Mouse (Mus musculus) thymus, adult 2 months (tissue): ENCODE data around the gene Gse1. TPM values are rescaled to one million over a fixed set of nuclear protein-coding genes. Genes with fewer than 3 reads are reported as not detected.

ENCODE experiments used
- DNase-seq: peaks from one replicate; pipeline ENCODE4 v3.0.0; 2021
- H3K27ac ChIP-seq: fragments of 200-500 bp; 2 replicates; pipeline ENCODE4 v1.5.1; 2012; ENCODE audit warnings: low read length, control low read depth; ENCODE audit not compliant: control insufficient read depth, insufficient read depth
- H3K27me3 ChIP-seq: fragments of 200-500 bp; 2 replicates; pipeline ENCODE4 v1.6.1; 2012; ENCODE audit warnings: mild to moderate bottlenecking, low read length, moderate library complexity, mixed read lengths; ENCODE audit not compliant: control insufficient read depth, insufficient read depth
- H3K36me3 ChIP-seq: fragments of 200-500 bp; 2 replicates; pipeline ENCODE4 v1.6.1; 2012; ENCODE audit warnings: mild to moderate bottlenecking, low read length, moderate library complexity; ENCODE audit not compliant: control insufficient read depth, insufficient read depth
- H3K4me1 ChIP-seq: fragments of 200-500 bp; replicated peaks from 2 replicates; pipeline ENCODE4 v1.6.1; 2012; ENCODE audit warnings: low read length; ENCODE audit not compliant: control insufficient read depth, insufficient read depth
- H3K4me3 ChIP-seq: fragments of 200-500 bp; 2 replicates; pipeline ENCODE4 v1.5.1; 2012; ENCODE audit warnings: mild to moderate bottlenecking, low read length, control low read depth, moderate library complexity; ENCODE audit not compliant: control insufficient read depth, insufficient read depth
- CTCF ChIP-seq: fragments of 200-500 bp; IDR thresholded peaks from 2 replicates; pipeline ENCODE4 v1.5.1; 2012; ENCODE audit warnings: mild to moderate bottlenecking, control low read depth, low read length, moderate library complexity, borderline replicate concordance; ENCODE audit not compliant: control insufficient read depth, poor library complexity, insufficient read depth; ENCODE audit errors: extremely low read depth
- POLR2A ChIP-seq: fragments of 200-500 bp; IDR thresholded peaks from 2 replicates; pipeline ENCODE4 v1.6.1; 2012; ENCODE audit warnings: mild to moderate bottlenecking, low read length, control low read depth, moderate library complexity; ENCODE audit not compliant: control insufficient read depth, poor library complexity, insufficient read depth; ENCODE audit errors: extremely low read depth
- WGBS: fragments of 180-500 bp; shearing (Covaris S2); methylation state at CpG from one replicate; pipeline ENCODE4 v1.1.7; 2018; 5-methylcytosine and 5-hydroxymethylcytosine counted together
- polyA plus RNA-seq: library from polyadenylated mRNA; depleted of rRNA; stranded (reverse); fragments of >200 nt; gene quantifications from 2 replicates; pipeline ENCODE4 v1.2.3, GENCODE M21; 2012

Gse1 gene
- polyA plus RNA-seq, 1 experiment, result 202 TPM

DNA sequence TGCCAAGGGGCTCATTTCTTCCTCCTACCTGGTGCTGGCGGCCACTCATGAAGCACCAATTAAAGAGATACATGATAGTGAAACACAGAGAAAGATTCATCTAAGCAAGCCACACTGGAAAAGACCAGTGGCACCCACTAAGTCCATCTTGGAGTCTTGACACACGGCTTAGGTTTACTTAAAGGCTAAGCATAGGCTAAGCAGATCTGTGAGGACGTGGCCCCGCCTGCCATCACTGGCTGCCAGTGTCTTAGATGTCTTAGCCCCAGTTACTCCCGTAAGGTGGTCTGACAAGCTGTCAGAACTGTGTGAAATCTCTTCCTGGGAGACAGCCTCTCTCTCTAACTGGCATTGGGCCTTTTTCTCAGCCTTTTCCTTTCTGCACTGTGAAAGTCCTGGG, 86.7 kb downstream of the Gse1 start:
- WGBS, result 93% methylated on average over 5 of the region's 5 CpGs
- Histone ChIP-seq H3K4me3 (no peak overlapping the region), H3K36me3 (no peaks in the 10 kb centered on the region), H3K27me3 (no peaks in the 10 kb centered on the region), H3K4me1 (peaks cover 17% of the 10 kb centered on the region), H3K27ac (no peak overlapping the region)
- no peak for TF ChIP-seq CTCF
- no peak for TF ChIP-seq POLR2A
- no peak for DNase-seq

- TF ChIP-seq CTCF (peak; percentile 57; the same call in 1 of the 2 replicates), POLR2A (no peak)
- peak; percentile 51 for DNase-seq
- no peaks in the 10 kb centered on the region for H3K27me3 ChIP-seq
- 92% methylated on average over 4 of the region's 4 CpGs for WGBS
- no peak overlapping the region for H3K4me3 ChIP-seq
- H3K36me3 ChIP-seq, result no peaks in the 10 kb centered on the region
- no peak overlapping the region for H3K27ac ChIP-seq
- H3K4me1 ChIP-seq, result peaks cover 10% of the 10 kb centered on the region
These were observed 87.4 kb downstream of the Gse1 start for GRCm38 (mm10) chr8:120315644-120316043.

DNA sequence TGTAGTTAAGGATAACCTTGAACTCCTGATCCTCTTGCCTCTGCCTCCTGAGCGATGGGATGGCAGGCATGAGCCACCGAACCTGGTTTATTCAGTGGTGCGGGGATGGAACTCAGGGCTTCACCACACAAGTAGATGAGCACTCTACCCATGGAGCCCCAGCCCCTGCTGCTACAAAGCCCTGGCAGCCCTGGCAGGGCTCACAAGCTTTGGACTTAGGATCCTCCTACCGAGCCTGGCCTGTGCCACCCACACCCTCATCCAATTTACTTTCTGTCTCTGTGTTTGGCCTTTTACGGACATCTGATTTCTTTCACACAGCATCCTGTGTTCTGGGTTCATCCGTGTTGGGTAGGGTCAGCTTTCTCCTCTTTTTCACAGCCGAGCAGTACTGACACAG, 88.5 kb downstream of the Gse1 start:
- no peaks in the 10 kb centered on the region for H3K36me3 ChIP-seq
- no peak for TF ChIP-seq POLR2A
- no peak for TF ChIP-seq CTCF
- no peak for DNase-seq
- WGBS, result 95% methylated on average over 7 of the region's 7 CpGs
- H3K4me1 ChIP-seq, result peaks cover 8% of the 10 kb centered on the region
- no peak overlapping the region for H3K27ac ChIP-seq
- no peak overlapping the region for H3K4me3 ChIP-seq
- H3K27me3 ChIP-seq, result no peaks in the 10 kb centered on the region

GRCm38 (mm10) chr8:120317118-120317824, 89.0 kb downstream of the Gse1 start:
- no peaks in the 10 kb centered on the region for H3K27me3 ChIP-seq
- no peak overlapping the region for H3K4me3 ChIP-seq
- WGBS, result 97% methylated on average over 21 of the region's 21 CpGs
- TF ChIP-seq CTCF, result no peak
- no peak for TF ChIP-seq POLR2A
- H3K36me3 ChIP-seq, result no peaks in the 10 kb centered on the region
- DNase-seq, result no peak
- H3K4me1 ChIP-seq, result peaks cover 3% of the 10 kb centered on the region
- H3K27ac ChIP-seq, result no peak overlapping the region

- WGBS, result 94% methylated on average over 12 of the region's 12 CpGs
- Histone ChIP-seq H3K27ac (no peak overlapping the region), H3K4me3 (no peak overlapping the region), H3K36me3 (no peaks in the 10 kb centered on the region), H3K4me1 (no peaks in the 10 kb centered on the region; the same call in 1 of the 2 replicates), H3K27me3 (no peaks in the 10 kb centered on the region)
- TF ChIP-seq CTCF (no peak), POLR2A (no peak)
- no peak for DNase-seq
These were observed 90.3 kb downstream of the Gse1 start for GRCm38 (mm10) chr8:120318476-120318991.

- TF ChIP-seq CTCF (peak; percentile 100), POLR2A (no peak)
- Histone ChIP-seq H3K27ac (no peak overlapping the region), H3K4me3 (no peak overlapping the region), H3K27me3 (no peaks in the 10 kb centered on the region), H3K36me3 (no peaks in the 10 kb centered on the region), H3K4me1 (no peaks in the 10 kb centered on the region; the same call in 1 of the 2 replicates)
- peak; percentile 79 for DNase-seq
- WGBS, result 16% methylated on average over 7 of the region's 7 CpGs
These were observed 91.2 kb downstream of the Gse1 start for GRCm38 (mm10) chr8:120319449-120319848.

GRCm38 (mm10) chr8:120320146-120320545, 91.9 kb downstream of the Gse1 start:
- Histone ChIP-seq H3K4me3 (no peak overlapping the region), H3K27me3 (no peaks in the 10 kb centered on the region), H3K36me3 (no peaks in the 10 kb centered on the region), H3K4me1 (peaks cover under 1% of the 10 kb centered on the region; the same call in 1 of the 2 replicates), H3K27ac (no peak overlapping the region)
- TF ChIP-seq CTCF, result no peak
- TF ChIP-seq POLR2A, result no peak
- WGBS, result 96% methylated on average over 5 of the region's 5 CpGs
- no peak for DNase-seq
